Mouse (Mus musculus): Measurements from ENCODE around the gene AU040320.

Gene AU040320

DNA sequence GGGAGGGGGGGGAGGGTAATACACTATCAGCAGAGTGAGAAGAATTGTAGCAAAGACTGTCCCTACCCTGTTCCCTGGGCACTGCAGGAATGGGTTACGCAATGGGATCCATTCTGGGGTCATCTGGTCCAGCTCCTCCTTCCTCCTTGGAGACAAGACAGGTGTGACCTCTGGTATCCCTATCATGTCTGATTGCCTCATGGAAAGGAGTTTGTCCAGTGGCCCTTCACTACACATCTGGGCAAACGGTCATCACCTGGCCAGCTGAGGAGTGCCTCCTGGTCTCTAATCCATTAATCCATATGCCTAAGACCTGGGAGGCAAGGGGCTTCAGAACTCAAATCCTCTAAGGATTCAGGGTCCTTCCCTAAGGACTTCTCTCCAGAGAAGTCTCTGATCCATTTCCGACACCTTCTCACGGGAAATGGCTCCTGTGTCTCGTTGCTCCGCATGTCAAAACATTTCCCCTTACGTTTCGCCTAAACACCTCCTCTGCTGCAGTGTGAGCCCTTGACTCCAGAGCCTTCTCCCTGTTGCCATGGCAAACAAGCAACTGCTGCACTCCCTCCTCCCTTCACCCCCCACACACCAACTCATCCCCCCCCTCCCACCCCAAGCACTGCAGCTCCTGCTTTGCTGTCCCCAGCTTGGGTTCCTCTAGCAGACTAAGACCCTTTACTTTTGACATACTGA lies 2.3 kb upstream of the AU040320 start:
- DNase-seq: no peak

DNA sequence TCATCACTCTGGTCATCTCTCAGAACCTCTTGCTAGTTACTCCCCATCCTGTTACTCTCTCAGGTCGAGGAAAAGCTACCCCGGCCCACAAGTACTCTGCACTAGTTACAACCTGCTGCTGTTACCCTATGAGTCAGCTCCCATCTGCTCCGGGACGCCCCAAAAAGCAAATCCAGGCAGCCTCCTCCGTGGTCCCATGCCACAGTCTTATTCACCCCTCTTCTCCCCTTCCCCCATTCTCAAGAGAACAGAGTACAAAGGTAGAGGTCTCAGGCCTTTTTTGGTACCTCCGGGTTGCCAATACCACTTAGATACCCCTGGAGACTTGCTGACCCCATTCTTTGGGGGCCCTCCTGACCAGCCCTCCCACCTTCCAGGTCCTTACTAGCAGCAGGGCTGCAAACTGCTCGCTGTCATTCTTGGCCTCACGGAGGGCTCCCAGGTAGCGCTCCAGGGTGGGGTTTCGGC lies 1.8 kb upstream of the AU040320 start:
- no peak for DNase-seq

DNA sequence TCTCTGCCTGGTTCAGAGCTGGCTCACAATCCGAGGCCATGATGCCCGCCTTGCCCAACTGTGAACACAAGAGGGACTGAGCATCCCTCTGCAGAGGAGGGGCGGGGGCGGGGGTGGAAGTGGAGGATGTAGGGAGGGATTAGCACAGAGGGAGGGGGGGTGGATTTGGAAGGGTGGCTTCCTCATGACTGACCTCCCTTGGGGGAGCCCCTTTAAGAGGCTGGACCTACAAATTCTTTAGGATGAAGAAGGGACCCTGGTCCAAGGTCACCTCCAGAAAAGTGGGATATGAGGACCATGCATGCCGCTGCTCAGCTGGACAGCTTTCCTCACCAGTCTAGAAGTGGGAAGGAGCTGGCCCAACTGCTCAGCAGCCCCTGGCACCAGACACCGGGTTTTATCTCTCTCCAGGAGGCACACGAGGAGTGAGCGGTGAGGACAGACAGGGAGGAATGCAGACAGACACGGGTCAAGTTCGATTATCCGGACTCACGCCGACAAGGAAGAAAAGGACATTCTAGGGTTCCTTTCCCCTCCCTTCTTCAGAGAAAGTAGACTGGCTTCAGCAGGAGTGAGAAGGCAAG lies 1.2 kb upstream of the AU040320 start:
- DNase-seq: no peak

DNA sequence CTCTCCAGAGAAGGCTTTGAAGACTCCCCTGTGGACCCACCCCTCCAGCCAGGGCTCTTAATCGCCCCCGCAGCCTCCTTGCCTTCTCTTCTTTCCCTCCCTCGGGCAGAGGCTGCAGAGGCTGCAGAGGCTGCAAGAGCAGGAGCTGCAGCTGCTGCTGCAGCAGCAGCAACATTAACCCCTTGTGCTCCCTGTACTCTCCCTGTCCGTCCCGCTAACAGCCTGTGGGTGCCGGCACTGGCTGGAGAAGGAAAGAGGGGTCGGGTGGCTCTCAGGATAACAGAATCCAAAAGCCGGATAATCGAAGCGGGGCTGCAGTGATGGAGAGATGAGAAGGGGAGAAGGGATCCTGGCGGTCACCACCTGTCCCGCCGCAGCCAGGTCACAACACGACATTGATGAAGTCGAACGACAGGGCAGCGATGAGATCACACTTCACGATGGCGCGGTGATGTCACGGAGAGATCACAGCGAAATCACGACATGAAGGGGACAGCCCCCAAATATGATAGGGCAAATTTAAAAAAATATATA lies 669 bp upstream of the AU040320 start:
- DNase-seq: peak; percentile 51

DNA sequence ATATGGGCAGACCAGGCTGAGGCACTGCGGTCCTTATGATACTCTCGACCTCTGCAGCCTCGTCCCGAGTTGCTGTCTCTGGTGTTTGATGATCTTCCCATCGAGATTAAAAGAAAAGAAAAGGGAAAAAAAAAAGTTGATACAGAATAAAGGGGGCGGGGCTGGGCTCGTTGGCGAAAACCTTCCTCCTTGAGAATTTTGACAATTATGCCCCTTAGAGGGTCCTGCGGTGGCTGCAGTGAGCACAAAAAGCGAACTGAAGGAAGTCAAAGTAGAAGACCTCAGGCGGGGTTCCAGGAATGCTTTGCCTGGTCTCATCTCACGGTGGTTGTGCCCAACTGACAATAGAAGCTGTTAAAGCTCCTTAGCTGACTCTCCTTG lies 877 bp downstream of the AU040320 start:
- peak; percentile 43 for DNase-seq

DNA sequence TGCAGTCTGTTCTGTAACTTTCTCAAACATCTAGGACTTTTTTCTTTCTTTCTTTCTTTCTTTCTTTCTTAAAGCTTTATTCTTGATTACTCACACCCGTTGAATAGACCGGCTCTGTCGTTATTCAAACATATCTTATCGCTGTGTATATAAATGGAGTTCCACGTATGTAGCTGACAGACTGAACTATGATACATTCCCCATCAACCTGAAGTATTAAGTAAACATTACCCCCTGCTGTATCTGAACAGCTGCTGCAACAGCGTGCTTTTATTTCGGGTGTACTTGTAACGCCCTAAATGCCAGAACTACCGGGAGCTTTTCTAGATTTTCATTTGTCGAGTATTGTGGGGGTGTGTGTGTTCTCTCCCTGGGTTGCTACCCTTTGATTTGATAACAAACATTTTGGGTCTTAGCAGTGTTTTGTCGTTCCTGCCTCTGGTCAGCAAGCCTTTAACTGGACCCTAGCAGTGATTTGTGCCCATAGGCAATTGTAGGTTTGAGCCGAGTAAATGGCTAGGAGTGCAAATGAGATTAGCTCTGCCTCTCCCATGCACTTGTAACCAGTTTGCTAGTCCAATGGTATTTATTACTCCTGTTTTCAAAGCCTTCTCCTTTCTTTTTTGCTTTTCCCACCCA lies 1.5 kb downstream of the AU040320 start:
- no peak for DNase-seq

DNA sequence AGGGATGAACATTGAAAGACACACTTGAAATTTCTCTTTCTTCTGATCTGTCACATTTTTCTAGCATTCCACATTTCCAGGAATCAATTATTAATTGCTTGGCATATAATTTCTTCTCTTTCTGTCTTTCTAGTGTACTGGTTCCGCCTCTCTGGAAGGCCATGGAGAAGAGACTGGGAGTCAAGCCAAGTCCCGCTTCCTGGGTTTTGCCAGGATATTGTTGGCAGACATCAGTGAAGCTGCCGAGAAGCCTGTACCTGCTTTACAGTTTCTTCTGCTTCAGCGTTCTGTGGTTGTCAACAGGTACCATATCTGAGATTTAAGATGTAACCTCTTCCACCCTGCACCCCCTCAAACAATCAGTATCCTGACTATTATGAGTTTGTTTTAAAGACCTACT lies 3.4 kb downstream of the AU040320 start:
- DNase-seq: no peak

DNA sequence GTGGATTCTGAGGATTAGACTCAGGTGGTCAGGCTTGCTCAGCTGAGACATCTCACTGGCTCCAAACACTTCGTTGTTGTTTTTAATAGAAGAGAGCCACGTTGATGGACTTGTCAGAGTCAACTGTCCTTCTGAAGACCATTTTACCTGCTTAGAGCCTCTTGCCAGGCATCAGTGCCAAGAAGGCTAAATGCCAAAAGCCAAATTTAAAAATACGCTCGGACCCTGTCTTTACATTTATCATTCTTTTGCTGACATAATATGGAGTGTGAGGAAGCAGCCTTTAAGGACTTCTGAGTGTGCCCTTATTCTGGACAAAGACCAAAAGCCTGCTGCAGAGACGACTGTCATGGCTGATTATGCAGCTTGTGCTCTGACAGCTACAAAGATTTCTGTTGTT lies 5.0 kb downstream of the AU040320 start:
- no peak for DNase-seq

DNA sequence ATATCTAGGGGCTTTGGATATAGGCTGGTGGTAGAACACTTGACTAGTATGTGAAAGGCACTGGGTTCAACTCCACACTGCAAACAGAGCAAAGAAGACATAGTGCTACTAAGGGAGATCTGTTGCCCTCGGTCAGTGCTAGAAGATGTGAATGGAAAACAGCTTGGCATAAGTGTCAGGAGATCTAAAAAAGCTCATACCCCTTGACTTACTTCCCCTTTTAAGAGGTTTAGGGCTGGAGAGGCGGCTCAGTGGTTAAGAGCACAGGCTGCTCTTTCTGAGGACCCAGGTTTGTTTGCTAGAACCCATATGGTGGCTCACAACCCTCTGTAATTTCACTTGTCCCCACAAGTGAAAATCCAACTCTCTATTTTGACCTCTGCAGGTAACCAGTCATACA lies 6.1 kb downstream of the AU040320 start:
- no peak for DNase-seq

DNA sequence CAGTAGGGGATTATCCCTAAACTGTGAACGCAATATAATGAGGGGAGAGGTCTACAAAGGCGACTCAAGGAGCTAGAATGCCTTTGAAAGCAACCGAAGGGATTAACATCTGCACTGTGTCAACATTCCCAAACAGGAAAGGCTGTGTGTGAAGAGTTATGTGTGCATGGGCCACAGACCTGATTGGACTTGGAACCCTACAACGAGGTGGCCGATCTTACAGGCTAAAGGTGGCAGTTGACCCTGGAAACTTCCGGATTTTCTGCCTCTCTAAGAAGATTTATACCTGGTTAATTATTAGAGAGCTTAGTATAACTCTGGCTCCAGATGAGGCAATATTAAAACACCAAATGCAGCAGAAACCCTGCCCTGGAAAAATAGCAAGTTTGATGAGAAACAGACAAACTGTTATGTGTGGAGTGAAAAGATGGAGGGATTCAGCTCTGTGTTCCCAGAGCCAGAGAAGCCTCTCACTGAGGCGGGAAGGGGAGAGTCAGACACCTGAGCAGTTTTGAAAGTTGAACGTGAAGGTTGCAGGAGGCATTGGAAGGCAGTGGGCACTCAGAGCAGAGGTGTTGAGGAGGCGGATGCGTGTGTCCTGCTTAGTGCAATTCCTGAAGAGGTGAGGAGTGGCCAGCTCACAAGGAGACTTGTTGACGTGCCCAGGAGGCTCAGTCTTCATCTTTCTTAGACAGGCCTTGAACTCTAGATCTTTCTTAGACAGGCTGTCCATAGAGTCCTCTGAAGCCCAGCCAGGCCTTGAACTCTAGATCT lies 9.4 kb downstream of the AU040320 start:
- no peak for DNase-seq

DNA sequence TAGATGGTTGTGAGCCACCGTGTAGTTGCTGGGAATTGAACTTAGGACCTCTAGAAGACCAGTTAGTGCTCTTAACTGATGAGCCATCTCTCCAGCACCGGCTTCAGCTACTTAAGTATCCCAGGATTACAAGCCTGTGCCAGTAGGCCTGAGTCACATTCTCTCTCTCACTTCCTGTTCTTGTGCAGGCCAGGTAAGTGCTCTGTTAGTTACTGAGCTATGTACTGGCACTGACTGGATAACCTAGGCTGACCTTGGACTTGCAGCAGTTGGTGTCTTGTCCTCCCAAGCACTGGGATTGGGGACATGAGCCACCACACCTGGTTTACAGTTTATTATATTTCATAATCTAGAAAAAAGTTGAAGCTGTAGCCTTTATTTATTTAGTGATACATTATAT lies 10.1 kb downstream of the AU040320 start:
- no peak for DNase-seq

DNA sequence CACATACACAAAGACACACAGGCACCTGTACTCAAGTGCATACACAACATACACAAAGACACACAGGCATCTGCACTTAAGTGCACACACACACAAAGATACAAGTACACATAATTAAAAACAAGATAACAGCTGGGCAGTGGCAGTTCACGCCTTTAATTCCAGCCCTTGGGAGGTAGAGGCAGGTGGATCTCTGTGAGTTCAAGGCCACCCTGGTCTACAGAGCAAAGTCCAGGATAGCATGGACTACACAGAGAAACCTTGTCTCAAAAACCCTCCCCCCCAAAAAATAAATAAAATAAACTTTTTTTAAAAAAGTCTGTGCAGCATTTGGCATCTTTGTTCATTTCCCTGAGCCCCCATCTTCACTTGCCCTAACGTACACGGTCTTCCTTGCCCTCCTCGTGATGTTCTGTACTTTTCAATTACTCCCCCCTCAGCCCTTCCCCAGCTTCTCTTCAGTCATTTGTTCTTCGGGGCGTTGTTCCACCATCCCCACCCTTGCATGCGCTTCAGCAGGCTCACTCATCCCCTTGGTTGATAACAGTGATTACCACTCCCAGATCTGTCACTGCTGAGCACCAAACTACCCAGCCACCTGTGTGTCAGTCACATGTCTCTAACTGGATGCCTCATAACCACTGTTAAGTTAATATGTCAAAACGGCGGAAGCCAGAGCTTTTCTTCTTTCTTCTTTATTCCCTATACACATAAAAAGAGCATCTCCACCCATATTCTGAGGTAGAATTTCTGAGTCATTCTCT lies 16.6 kb downstream of the AU040320 start:
- DNase-seq: no peak

DNA sequence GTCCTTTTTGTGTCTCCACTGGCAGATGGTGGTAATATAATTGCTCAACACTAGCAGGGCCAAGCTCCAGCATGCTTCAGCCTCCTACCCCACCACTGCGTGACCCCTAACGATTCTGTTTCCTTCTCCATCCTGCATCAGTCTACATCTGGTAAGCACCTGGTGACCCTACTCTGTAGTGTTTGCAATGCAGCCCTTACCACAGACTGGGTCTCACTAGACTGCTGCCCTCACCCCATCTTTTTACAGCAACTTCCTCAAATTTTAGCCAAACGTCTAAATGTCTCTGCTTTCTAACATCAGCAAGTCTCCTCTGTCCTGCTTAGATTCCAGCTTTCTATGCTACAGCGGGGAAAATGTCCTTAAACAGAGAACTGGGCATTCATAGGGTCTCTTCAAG lies 17.5 kb downstream of the AU040320 start:
- DNase-seq: no peak

DNA sequence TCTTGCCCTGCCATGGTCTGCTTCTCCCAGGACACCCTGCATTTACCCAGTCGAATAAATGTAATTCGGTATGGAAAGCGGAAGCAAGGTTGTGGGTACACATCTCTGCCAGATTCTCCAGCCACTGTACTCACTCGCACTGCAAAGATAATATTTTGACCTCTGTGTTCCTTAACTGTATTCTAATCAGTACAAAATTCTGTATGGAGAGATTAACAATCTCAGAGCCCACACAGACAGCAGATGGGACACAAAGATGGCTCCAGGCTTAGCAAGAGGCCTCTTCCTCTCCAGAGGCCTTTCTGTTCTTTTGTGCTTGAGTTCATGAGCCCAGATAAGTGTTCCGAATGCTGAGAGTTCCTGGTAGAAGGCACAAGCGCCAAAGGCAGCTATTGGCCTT lies 20.5 kb downstream of the AU040320 start:
- DNase-seq: no peak

DNA sequence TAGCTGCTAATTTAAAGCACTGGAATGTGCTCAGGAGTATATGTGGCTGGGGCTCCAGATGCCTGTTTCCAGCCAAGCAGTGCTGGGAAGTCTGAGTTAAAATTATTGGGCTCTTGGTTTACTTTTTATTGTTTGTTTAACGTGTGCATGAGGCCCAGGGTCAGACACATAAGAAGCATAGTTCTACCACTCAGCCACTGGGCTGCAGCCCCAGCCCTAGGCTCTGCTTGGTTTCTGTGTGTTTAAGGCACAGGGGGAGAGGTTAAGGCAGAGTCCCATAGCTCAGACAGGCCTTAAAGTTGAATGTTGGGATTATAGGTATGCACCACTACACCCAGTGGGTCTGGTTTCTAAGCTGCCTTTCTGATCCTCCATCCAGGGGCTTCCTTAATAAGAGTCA lies 21.8 kb downstream of the AU040320 start:
- no peak for DNase-seq

DNA sequence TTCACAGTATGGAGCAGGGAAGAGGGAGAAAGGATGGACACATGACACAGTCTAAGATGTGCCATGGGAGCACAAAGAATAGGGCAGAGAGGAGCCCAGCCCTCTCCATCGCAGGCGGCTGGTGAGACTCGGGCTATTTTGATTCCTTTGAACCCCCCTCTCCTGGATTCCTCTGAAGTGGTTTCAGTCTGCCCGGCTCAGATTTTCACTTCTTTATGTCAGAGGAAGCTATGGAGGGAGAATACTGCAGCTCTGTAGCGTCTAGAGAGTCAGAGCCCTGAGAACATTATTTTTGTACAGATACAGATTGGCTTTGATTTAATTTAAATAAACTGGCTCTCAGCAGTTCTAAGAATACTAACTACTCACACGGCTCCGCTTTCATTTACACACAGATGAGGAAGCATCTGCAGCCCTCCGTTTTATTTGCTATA lies 25.8 kb downstream of the AU040320 start:
- DNase-seq: no peak

DNA sequence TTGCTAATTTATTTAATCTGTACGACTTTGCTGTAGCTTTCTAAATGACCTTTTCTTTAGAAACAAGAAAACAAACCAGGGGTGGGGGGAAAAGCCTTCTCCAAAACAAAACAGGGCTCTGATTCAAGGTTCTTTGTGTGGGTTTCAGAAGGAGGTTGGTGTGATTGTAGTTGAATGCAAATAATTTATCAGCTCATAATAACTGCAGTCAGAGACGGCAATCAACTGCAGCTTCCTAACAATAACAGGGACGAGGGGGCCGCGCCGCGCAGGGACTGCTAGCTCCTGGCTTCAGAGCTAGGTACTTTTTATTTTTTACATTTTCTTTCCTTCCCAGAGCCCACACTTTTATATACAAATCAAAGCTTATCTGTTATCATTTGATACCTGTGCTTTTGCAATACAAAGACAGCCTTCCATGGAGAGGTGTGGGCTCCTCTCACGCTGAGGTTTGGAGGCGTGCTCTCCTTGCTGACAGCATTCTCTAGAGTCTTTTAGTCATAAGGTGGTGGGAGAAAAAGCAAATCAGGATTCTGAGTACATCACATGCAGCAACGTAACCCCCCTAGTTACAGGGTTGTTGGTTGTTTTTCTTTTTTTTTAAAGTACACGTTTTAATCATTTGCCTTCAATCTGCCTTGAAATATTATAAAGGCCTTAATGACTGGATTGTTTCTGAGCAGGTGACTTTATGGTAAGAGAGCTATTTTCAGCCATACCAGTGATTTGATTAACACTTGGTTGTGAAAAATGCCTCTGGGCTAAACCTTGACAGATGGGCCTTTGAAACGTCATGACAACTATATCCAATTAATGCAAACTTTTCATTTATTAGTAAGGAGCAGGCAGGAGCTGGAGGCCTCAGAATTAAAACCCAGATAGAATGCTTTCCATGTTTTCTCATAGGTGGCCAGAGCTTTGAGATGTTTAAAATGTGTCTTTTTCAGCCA lies 26.8 kb downstream of the AU040320 start:
- DNase-seq: no peak

DNA sequence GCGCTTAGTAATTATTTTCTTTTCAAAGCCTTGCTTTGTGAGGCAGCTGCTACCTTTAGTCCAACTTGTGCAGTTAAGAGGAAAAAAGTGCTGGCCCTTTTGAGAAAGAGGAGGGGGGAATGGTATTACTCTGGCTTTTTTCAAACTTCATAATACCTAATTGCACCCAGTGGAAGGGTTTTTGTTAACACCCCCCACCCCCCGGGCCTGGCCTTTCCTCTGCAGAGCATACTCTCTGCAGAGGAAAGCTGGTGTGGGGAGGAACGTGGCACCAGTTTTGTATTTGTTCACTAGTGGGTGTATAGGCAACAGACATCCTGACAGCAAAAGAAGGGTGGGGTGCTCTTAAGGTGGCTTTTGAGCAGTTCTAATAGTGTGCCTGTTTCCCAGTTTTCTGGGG lies 28.5 kb downstream of the AU040320 start:
- no peak for DNase-seq

DNA sequence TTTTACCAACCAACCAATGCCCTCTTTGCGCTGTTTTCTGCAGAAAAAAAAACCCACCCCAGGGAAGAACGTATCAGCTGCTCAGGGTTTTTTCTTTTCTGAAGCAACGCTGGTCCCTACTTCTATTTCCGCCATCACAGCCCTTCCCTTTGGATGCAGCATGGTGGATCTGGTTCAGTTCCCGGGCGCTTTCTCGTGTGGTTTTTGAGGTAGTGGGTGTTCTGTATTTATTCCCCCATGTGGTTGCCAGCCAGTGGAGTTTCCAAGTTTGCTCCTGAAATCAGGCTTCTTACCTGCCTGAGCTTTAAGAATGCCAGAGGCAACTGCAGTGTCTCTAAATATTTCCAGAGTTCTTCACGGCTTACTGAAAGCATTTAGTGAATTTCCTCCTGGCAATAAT lies 29.2 kb downstream of the AU040320 start:
- DNase-seq: no peak

DNA sequence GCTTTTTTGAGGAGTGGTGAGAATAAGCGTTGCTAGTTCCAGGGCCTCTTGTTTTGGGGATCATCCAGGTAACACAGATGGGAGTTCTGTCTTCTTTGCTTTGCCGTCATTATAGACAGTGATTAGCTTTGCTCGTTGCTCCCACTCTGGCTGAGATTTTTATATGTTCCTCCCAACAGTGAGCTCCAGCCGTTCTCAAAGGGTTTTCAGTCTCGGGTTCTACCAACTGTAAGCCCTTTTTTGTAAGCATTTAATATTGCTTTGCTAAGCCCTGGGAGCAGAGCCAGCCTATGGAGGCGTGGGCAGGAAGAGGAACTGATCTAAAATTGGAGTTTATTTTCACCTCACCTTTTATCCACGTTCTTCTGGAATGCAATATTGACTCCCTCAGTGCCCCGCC lies 29.7 kb downstream of the AU040320 start:
- no peak for DNase-seq

DNA sequence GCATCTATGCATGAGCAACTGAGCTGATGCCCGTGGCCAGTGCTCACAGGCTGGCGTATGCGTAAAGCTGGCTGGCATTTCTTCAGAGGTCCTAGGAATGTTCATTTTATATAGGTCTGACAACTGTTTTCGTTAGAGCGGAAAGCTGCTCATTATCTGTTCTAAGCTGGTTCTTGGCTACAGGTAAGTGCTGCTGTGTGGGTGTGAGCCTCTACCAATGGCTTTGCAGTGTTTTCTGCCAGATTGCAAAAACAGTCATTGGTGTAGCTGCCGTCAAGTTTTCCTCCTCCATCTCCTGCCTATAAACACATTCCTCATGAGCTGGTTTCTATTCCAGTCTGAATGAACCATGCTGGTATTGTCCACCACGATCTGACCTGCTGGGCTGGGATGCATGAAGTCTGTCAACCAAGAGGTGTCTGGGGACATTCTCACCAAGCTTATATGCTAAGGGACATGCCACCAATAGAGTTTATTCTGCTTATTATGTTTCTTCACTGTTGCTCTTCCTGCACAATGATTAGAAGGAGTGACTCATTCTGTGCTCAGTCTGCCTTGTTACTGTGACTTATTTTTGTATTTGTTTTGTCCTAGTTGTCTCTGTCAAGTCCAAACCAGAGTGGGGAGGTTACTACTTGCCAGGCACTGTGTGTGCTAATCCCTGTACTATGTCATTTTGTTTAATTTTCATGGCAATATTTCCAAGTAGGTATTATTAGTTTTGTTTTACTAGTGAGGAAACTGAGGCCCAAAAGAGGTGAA lies 39.2 kb downstream of the AU040320 start:
- DNase-seq: no peak

Data from thymus, postnatal 4 days (tissue).